Mouse (Mus musculus): Measurements from ENCODE around the gene Ovol2.

- no peak for TF ChIP-seq CTCF (IDR thresholded peaks at IDR 0.05; ENCODE audit: extremely low read depth, insufficient read depth, insufficient read length, insufficient replicate concordance)
- no peak for TF ChIP-seq POLR2A (IDR thresholded peaks at IDR 0.05; ENCODE audit: low read depth, low read length)
Measured at GRCm38 (mm10) chr2:144265120-144265488, 66.8 kb downstream of the Ovol2 start.

Measured in spleen, adult 2 months (tissue).